Mouse (Mus musculus) MEL (cell line): ENCODE measurements around the gene Tmc8. TPM values are rescaled to one million over a fixed set of nuclear protein-coding genes. Genes with fewer than 3 reads are reported as not detected.
"Not testable (repeated sequence)": the region's sequence is repeated elsewhere in the genome, so short reads cannot be mapped to it uniquely, and the experiment has no call there.

Source experiments
- DNase-seq: peaks from one replicate; pipeline ENCODE4 v3.0.0; 2011; ENCODE audit warnings: low read depth, low spot score
- H3K27ac ChIP-seq: 2 replicates; pipeline ENCODE4 v1.5.1; 2012; ENCODE audit warnings: low read depth, mild to moderate bottlenecking, control low read depth, low read length, moderate library complexity; ENCODE audit not compliant: control insufficient read depth
- H3K27me3 ChIP-seq, 2 experiments: fragments of 150-350 bp in 1 of 2; sonication (generic) in 1 of 2; 2 replicates each; pipeline ENCODE4 v1.6.1; 2012; ENCODE audit warnings: low read length in 2 of 2, mild to moderate bottlenecking in 2 of 2, improper control_type of control experiment in 1 of 2, moderate library complexity in 1 of 2; ENCODE audit not compliant: insufficient read depth in 2 of 2, control insufficient read depth in 1 of 2
- H3K36me3 ChIP-seq, 2 experiments: 2 replicates each; pipeline ENCODE4 v1.6.1; 2012 to 2014; ENCODE audit warnings: low read length in 2 of 2, improper control_type of control experiment in 1 of 2, inconsistent platforms in 1 of 2, mild to moderate bottlenecking in 1 of 2; ENCODE audit not compliant: insufficient read depth in 2 of 2, control insufficient read depth in 1 of 2
- H3K4me1 ChIP-seq, 2 experiments: fragments of 150-350 bp in 1 of 2; sonication (generic) in 1 of 2; 2 replicates each; pipeline ENCODE4 v1.6.1; 2012; ENCODE audit warnings: low read length in 2 of 2, improper control_type of control experiment in 1 of 2, mild to moderate bottlenecking in 1 of 2; ENCODE audit not compliant: insufficient read depth in 2 of 2, control insufficient read depth in 1 of 2
- H3K4me3 ChIP-seq, 2 experiments: fragments of 150-350 bp in 1 of 2; sonication (generic) in 1 of 2; 2 replicates each; pipeline ENCODE4 v1.5.1; 2012; ENCODE audit warnings: low read depth in 2 of 2, low read length in 2 of 2, mild to moderate bottlenecking in 2 of 2, moderate library complexity in 2 of 2, control low read depth in 1 of 2, improper control_type of control experiment in 1 of 2; ENCODE audit not compliant: control insufficient read depth in 1 of 2, insufficient read depth in 1 of 2
- H3K79me2 ChIP-seq: 2 replicates; pipeline ENCODE4 v1.6.1; 2012; ENCODE audit warnings: mild to moderate bottlenecking, low read length, moderate library complexity; ENCODE audit not compliant: control insufficient read depth, poor library complexity, insufficient read depth
- H3K9ac ChIP-seq: 2 replicates; pipeline ENCODE4 v1.6.1; 2012; ENCODE audit warnings: low read depth, mild to moderate bottlenecking, control low read depth, low read length, moderate library complexity; ENCODE audit not compliant: control insufficient read depth, poor library complexity, severe bottlenecking
- H3K9me3 ChIP-seq: fragments of 150-350 bp; sonication (generic); replicated peaks from 2 replicates; pipeline ENCODE4 v1.6.1; 2012; ENCODE audit warnings: mild to moderate bottlenecking, low read length, improper control_type of control experiment, moderate library complexity; ENCODE audit not compliant: insufficient read depth
- BHLHE40 ChIP-seq: IDR thresholded peaks from 2 replicates; pipeline ENCODE4 v1.6.1; 2012; ENCODE audit warnings: low read depth, mild to moderate bottlenecking, inconsistent platforms, low read length, improper control_type of control experiment, borderline replicate concordance
- CTCF ChIP-seq, 3 experiments: IDR thresholded peaks in 2 of 3; conservative IDR thresholded peaks in 1 of 3; 2 replicates each; pipeline ENCODE4 v1.5.1; 2011 to 2012; ENCODE audit warnings: low read length in 3 of 3, low read depth in 2 of 3, mild to moderate bottlenecking in 2 of 3, improper control_type of control experiment in 1 of 3, inconsistent platforms in 1 of 3, mixed read lengths in 1 of 3, moderate library complexity in 1 of 3; ENCODE audit not compliant: control insufficient read depth in 1 of 3, insufficient read depth in 1 of 3, poor library complexity in 1 of 3, severe bottlenecking in 1 of 3
- E2F4 ChIP-seq: IDR thresholded peaks from 2 replicates; pipeline ENCODE4 v1.6.1; 2011; ENCODE audit warnings: low read depth, low read length, improper control_type of control experiment, borderline replicate concordance
- EP300 ChIP-seq, 2 experiments: IDR thresholded peaks; 2 replicates each; pipeline ENCODE4 v1.6.1; 2011; ENCODE audit warnings: improper control_type of control experiment in 2 of 2, low read length in 2 of 2, low read depth in 1 of 2, mild to moderate bottlenecking in 1 of 2
- MAX ChIP-seq: IDR thresholded peaks from 2 replicates; pipeline ENCODE4 v1.6.1; 2011; ENCODE audit warnings: low read length, improper control_type of control experiment
- MEF2A ChIP-seq: IDR thresholded peaks from 2 replicates; pipeline ENCODE4 v1.6.1; 2014; ENCODE audit warnings: low read depth, mild to moderate bottlenecking, inconsistent platforms, low read length, improper control_type of control experiment; ENCODE audit not compliant: poor library complexity, insufficient replicate concordance, severe bottlenecking; ENCODE audit errors: extremely low read depth
- NELFE ChIP-seq: IDR thresholded peaks from 2 replicates; pipeline ENCODE4 v1.6.1; 2011; ENCODE audit warnings: low read depth, low read length, improper control_type of control experiment
- NRF1 ChIP-seq: IDR thresholded peaks from 2 replicates; pipeline ENCODE4 v1.6.1; 2014; ENCODE audit warnings: low read depth, mild to moderate bottlenecking, inconsistent platforms, low read length, improper control_type of control experiment, moderate library complexity; ENCODE audit not compliant: poor library complexity, insufficient read depth, severe bottlenecking
- RAD21 ChIP-seq: IDR thresholded peaks from 2 replicates; pipeline ENCODE4 v1.6.1; 2011; ENCODE audit warnings: mild to moderate bottlenecking, low read depth, low read length, improper control_type of control experiment
- SIN3A ChIP-seq: IDR thresholded peaks from 2 replicates; pipeline ENCODE4 v1.6.1; 2012; ENCODE audit warnings: low read length, improper control_type of control experiment, inconsistent platforms
- SMC3 ChIP-seq: IDR thresholded peaks from 2 replicates; pipeline ENCODE4 v1.6.1; 2011; ENCODE audit warnings: low read depth, low read length, improper control_type of control experiment
- TAL1 ChIP-seq: IDR thresholded peaks from 2 replicates; pipeline ENCODE4 v1.6.1; 2012; ENCODE audit warnings: mild to moderate bottlenecking, inconsistent platforms, low read length, moderate library complexity, mixed read lengths
- ZC3H11A ChIP-seq: IDR thresholded peaks from 2 replicates; pipeline ENCODE4 v1.6.1; 2012; ENCODE audit warnings: low read depth, mild to moderate bottlenecking, inconsistent platforms, low read length, improper control_type of control experiment
- polyA plus RNA-seq, 2 experiments: library from polyadenylated mRNA; stranded (reverse) in 1 of 2; unstranded in 1 of 2; fragments of >175 nt in 1 of 2; fragments of >200 nt in 1 of 2; gene quantifications; 2 replicates each; pipeline versions ENCODE4 v1.2.1 to v1.2.4; 2012; ENCODE audit warnings: low replicate concordance in 2 of 2, low read depth in 1 of 2; ENCODE audit not compliant: insufficient read length in 2 of 2, insufficient read depth in 1 of 2, missing spikeins in 1 of 2
- total RNA-seq: library from RNA; depleted of rRNA; stranded (reverse); fragments of 300-350 nt; gene quantifications from 2 replicates; pipeline ENCODE4 v1.2.3, GENCODE M21; 2012

The Tmc8 gene
- total and polyA plus RNA-seq, 3 experiments, result 15.4 to 23.5 TPM; not detected in 1

GRCm38 (mm10) chr11:117783089-117783488, 1.2 kb downstream of the Tmc8 start:
- Histone ChIP-seq H3K4me1 (peaks cover 3 to 13% of the 10 kb centered on the region in 2 experiments; a peak in 2 of 4 replicates), H3K9ac (peak overlapping the region; percentile 82), H3K27me3 (no peaks in the 10 kb centered on the region), H3K79me2 (peaks cover 32% of the 10 kb centered on the region), H3K9me3 (no peaks in the 10 kb centered on the region), H3K4me3 (peak overlapping the region; percentile 74 to 81), H3K27ac (peak overlapping the region; percentile 96), H3K36me3 (no peaks in the 10 kb centered on the region)
- peak; percentile 76 for DNase-seq
- TF ChIP-seq CTCF (IDR thresholded peaks at IDR 0.05 in 2 of 3, conservative IDR thresholded peaks at IDR 0.05 in 1 of 3; ENCODE audit: control insufficient read depth in 1 of 3, insufficient read depth in 1 of 3, low read depth in 2 of 3, low read length in 3 of 3, poor library complexity in 1 of 3, severe bottlenecking in 1 of 3) (peak in 2 of 3 experiments; percentile 62 to 83; a peak in 5 of 6 replicates), E2F4 (no peak), RAD21 (peak; percentile 6), ZC3H11A (no peak), MAX (no peak), EP300 (IDR thresholded peaks at IDR 0.05; ENCODE audit: low read depth in 1 of 2, low read length in 2 of 2) (no peak)

GRCm38 (mm10) chr11:117783683-117784309, 1.9 kb downstream of the Tmc8 start:
- H3K9ac ChIP-seq, result no peak overlapping the region; the same call in 1 of the 2 replicates
- DNase-seq, result no peak
- TF ChIP-seq NRF1, result no peak
- TF ChIP-seq TAL1, result no peak
- 0 out of 2 replicates have a peak, but pooled peaks have one; percentile 16 for TF ChIP-seq NELFE
- no peak for TF ChIP-seq E2F4
- no peak for TF ChIP-seq MEF2A
- TF ChIP-seq SIN3A, result 0 out of 2 replicates have a peak, but pooled peaks have one; percentile 9
- TF ChIP-seq, all 39 proteins: peak for 2
- Histone ChIP-seq H3K4me1 (peaks cover 3 to 9% of the 10 kb centered on the region in 2 experiments; a peak in 2 of 4 replicates), H3K9me3 (no peaks in the 10 kb centered on the region), H3K79me2 (peaks cover 27% of the 10 kb centered on the region), H3K27ac (no peak overlapping the region), H3K36me3 (no peaks in the 10 kb centered on the region), H3K4me3 (peak overlapping the region in 1 of 2 experiments; percentile 31; a peak in 1 of 4 replicates), H3K27me3 (no peaks in the 10 kb centered on the region)

DNA sequence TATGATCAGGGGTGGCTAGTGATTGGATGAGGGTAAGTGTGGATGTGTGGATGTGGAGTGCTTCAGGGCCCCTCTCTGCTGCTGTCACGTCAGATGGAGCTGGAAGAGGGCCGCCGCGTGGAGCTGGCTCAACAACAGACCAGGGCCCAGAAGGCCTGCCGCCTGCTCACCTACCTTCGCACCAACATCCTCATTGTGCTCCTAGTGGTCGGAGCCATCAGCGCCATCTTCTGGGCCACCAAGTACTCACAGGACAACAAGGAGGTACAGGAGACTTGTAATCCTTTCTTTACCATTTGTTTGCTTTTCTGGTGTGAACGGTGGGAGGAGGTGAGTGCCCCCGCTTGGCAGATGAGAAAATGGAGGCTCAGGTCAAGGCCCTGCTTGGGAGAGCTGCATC, 4.4 kb downstream of the Tmc8 start:
- Histone ChIP-seq H3K27me3 (no peaks in the 10 kb centered on the region), H3K79me2 (peaks cover 12% of the 10 kb centered on the region; the same call in 1 of the 2 replicates), H3K9me3 (no peaks in the 10 kb centered on the region), H3K27ac (no peak overlapping the region), H3K36me3 (no peaks in the 10 kb centered on the region), H3K4me3 (no peak overlapping the region), H3K9ac (no peak overlapping the region), H3K4me1 (peaks cover 0 to 4% of the 10 kb centered on the region in 2 experiments; a peak in 1 of 4 replicates)
- DNase-seq, result peak; percentile 82
- peak; percentile 68 for TF ChIP-seq SMC3
- peak; percentile 53 for TF ChIP-seq RAD21
- peak; percentile 65 to 78 (median 78) for TF ChIP-seq CTCF (IDR thresholded peaks at IDR 0.05 in 2 of 3, conservative IDR thresholded peaks at IDR 0.05 in 1 of 3; ENCODE audit: control insufficient read depth in 1 of 3, insufficient read depth in 1 of 3, low read depth in 2 of 3, low read length in 3 of 3, poor library complexity in 1 of 3, severe bottlenecking in 1 of 3)
- no peak for TF ChIP-seq BHLHE40
- TF ChIP-seq ZC3H11A, result peak; percentile 30; the same call in 1 of the 2 replicates

DNA sequence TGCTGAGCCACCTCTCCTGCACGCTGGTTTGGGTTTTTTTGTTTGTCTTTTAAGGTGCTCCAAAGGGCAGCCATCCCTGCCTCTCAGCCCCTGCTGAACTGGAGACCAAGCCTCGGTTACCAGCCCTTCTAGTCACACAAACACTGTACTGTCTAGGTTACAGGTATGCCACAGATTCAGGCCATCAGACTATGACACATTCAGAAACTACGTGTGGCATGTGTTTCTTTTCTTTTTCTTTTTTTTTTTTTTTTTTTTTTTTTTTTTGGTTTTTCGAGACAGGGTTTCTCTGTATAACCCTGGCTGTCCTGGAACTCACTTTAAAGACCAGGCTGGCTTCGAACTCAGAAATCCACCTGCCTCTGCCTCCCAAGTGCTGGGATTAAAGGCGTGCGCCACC, 6.6 kb downstream of the Tmc8 start:
- H3K4me1 ChIP-seq, DNase-seq, H3K36me3 ChIP-seq: not testable (repeated sequence)

More for the DNA sequence above, 6.6 kb downstream of the Tmc8 start:
- not testable (repeated sequence) for H3K4me3 ChIP-seq, H3K9ac ChIP-seq, H3K9me3 ChIP-seq, H3K27me3 ChIP-seq, H3K79me2 ChIP-seq, H3K27ac ChIP-seq
